Mouse (Mus musculus): ENCODE results near the gene Cabp2. TPM values are rescaled to one million over a fixed set of nuclear protein-coding genes. Genes with fewer than 3 reads are reported as not detected.
"Not testable (repeated sequence)": the region's sequence is repeated elsewhere in the genome, so short reads cannot be mapped to it uniquely, and the experiment has no call there.

Gene Cabp2
- polyA plus RNA-seq, 1 experiment from 2014 or later, result not detected

GRCm38 (mm10) chr19:4068242-4068641 lies 13.1 kb upstream of the Cabp2 start:
- not testable (repeated sequence) for ATAC-seq (replicated peaks; ENCODE audit: insufficient number of reproducible peaks, low FRiP score, low TSS enrichment); H3K36me3 ChIP-seq (ENCODE audit: control insufficient read depth, insufficient read depth, low read length); H3K9ac ChIP-seq (ENCODE audit: low read depth, low read length); H3K4me1 ChIP-seq (ENCODE audit: control insufficient read depth, insufficient read depth, low read length); H3K4me2 ChIP-seq; H3K27ac ChIP-seq (ENCODE audit: low read depth, low read length); H3K4me3 ChIP-seq (ENCODE audit: low read depth, low read length); H3K9me3 ChIP-seq (replicated peaks; ENCODE audit: control insufficient read depth, low read length); H3K27me3 ChIP-seq (ENCODE audit: control insufficient read depth, insufficient read depth, low read length)
- 85% methylated on average over 2 of the region's 2 CpGs for WGBS (ENCODE audit: insufficient replicate concordance)

- WGBS (ENCODE audit: insufficient replicate concordance), result 68% methylated on average over 15 of the region's 15 CpGs
- no peak overlapping the region for H3K4me3 ChIP-seq (ENCODE audit: low read depth, low read length)
- no peak overlapping the region for H3K27ac ChIP-seq (ENCODE audit: low read depth, low read length)
- H3K27me3 ChIP-seq (ENCODE audit: control insufficient read depth, insufficient read depth, low read length), result no peaks in the 10 kb centered on the region
- no peaks in the 10 kb centered on the region for H3K36me3 ChIP-seq (ENCODE audit: control insufficient read depth, insufficient read depth, low read length)
- H3K4me2 ChIP-seq, result no peak overlapping the region
- no peaks in the 10 kb centered on the region for H3K9me3 ChIP-seq (replicated peaks; ENCODE audit: control insufficient read depth, low read length)
- no peaks in the 10 kb centered on the region for H3K4me1 ChIP-seq (ENCODE audit: control insufficient read depth, insufficient read depth, low read length)
- no peak overlapping the region for H3K9ac ChIP-seq (ENCODE audit: low read depth, low read length)
- no peak for ATAC-seq (replicated peaks; ENCODE audit: insufficient number of reproducible peaks, low FRiP score, low TSS enrichment)
These were observed 12.5 kb upstream of the Cabp2 start for GRCm38 (mm10) chr19:4068717-4069410.

- Histone ChIP-seq H3K9me3 (replicated peaks; ENCODE audit: control insufficient read depth, low read length) (no peaks in the 10 kb centered on the region), H3K27ac (ENCODE audit: low read depth, low read length) (no peak overlapping the region), H3K4me3 (ENCODE audit: low read depth, low read length) (no peak overlapping the region), H3K4me2 (no peak overlapping the region), H3K36me3 (ENCODE audit: control insufficient read depth, insufficient read depth, low read length) (no peaks in the 10 kb centered on the region), H3K4me1 (ENCODE audit: control insufficient read depth, insufficient read depth, low read length) (no peaks in the 10 kb centered on the region), H3K27me3 (ENCODE audit: control insufficient read depth, insufficient read depth, low read length) (no peaks in the 10 kb centered on the region), H3K9ac (ENCODE audit: low read depth, low read length) (no peak overlapping the region)
- WGBS (ENCODE audit: insufficient replicate concordance), result 71% methylated on average over 15 of the region's 15 CpGs
- ATAC-seq (replicated peaks; ENCODE audit: insufficient number of reproducible peaks, low FRiP score, low TSS enrichment), result no peak
These were observed 11.1 kb upstream of the Cabp2 start for GRCm38 (mm10) chr19:4070311-4070710.

GRCm38 (mm10) chr19:4070756-4071155 lies 10.6 kb upstream of the Cabp2 start:
- Histone ChIP-seq H3K9ac (ENCODE audit: low read depth, low read length) (no peak overlapping the region), H3K4me3 (ENCODE audit: low read depth, low read length) (no peak overlapping the region), H3K36me3 (ENCODE audit: control insufficient read depth, insufficient read depth, low read length) (no peaks in the 10 kb centered on the region), H3K4me1 (ENCODE audit: control insufficient read depth, insufficient read depth, low read length) (no peaks in the 10 kb centered on the region), H3K4me2 (no peak overlapping the region), H3K27me3 (ENCODE audit: control insufficient read depth, insufficient read depth, low read length) (no peaks in the 10 kb centered on the region), H3K9me3 (replicated peaks; ENCODE audit: control insufficient read depth, low read length) (no peaks in the 10 kb centered on the region), H3K27ac (ENCODE audit: low read depth, low read length) (no peak overlapping the region)
- 74% methylated on average over 8 of the region's 8 CpGs for WGBS (ENCODE audit: insufficient replicate concordance)
- ATAC-seq (replicated peaks; ENCODE audit: insufficient number of reproducible peaks, low FRiP score, low TSS enrichment), result no peak

- ATAC-seq (replicated peaks; ENCODE audit: insufficient number of reproducible peaks, low FRiP score, low TSS enrichment), result no peak
- 89% methylated on average over 6 of the region's 6 CpGs for WGBS (ENCODE audit: insufficient replicate concordance)
- no peak overlapping the region for H3K9ac ChIP-seq (ENCODE audit: low read depth, low read length)
- no peak overlapping the region for H3K4me3 ChIP-seq (ENCODE audit: low read depth, low read length)
- H3K4me1 ChIP-seq (ENCODE audit: control insufficient read depth, insufficient read depth, low read length), result no peaks in the 10 kb centered on the region
- H3K9me3 ChIP-seq (replicated peaks; ENCODE audit: control insufficient read depth, low read length), result no peaks in the 10 kb centered on the region
- H3K27ac ChIP-seq (ENCODE audit: low read depth, low read length), result no peak overlapping the region
- no peaks in the 10 kb centered on the region for H3K27me3 ChIP-seq (ENCODE audit: control insufficient read depth, insufficient read depth, low read length)
- H3K4me2 ChIP-seq, result no peak overlapping the region
- no peaks in the 10 kb centered on the region for H3K36me3 ChIP-seq (ENCODE audit: control insufficient read depth, insufficient read depth, low read length)
These were observed 10.0 kb upstream of the Cabp2 start for GRCm38 (mm10) chr19:4071406-4071805.

- H3K36me3 ChIP-seq (ENCODE audit: control insufficient read depth, insufficient read depth, low read length), result no peaks in the 10 kb centered on the region
- H3K9ac ChIP-seq (ENCODE audit: low read depth, low read length), result no peak overlapping the region
- H3K9me3 ChIP-seq (replicated peaks; ENCODE audit: control insufficient read depth, low read length), result no peaks in the 10 kb centered on the region
- no peaks in the 10 kb centered on the region for H3K27me3 ChIP-seq (ENCODE audit: control insufficient read depth, insufficient read depth, low read length)
- H3K27ac ChIP-seq (ENCODE audit: low read depth, low read length), result no peak overlapping the region
- no peaks in the 10 kb centered on the region for H3K4me1 ChIP-seq (ENCODE audit: control insufficient read depth, insufficient read depth, low read length)
- no peak overlapping the region for H3K4me3 ChIP-seq (ENCODE audit: low read depth, low read length)
- ATAC-seq (replicated peaks; ENCODE audit: insufficient number of reproducible peaks, low FRiP score, low TSS enrichment), result no peak
- H3K4me2 ChIP-seq, result no peak overlapping the region
- WGBS (ENCODE audit: insufficient replicate concordance), result 82% methylated on average over 6 of the region's 6 CpGs
These were observed 8.5 kb upstream of the Cabp2 start for GRCm38 (mm10) chr19:4072706-4073424.

- ATAC-seq (replicated peaks; ENCODE audit: insufficient number of reproducible peaks, low FRiP score, low TSS enrichment), result no peak
- Histone ChIP-seq H3K4me3 (ENCODE audit: low read depth, low read length) (no peak overlapping the region), H3K9me3 (replicated peaks; ENCODE audit: control insufficient read depth, low read length) (no peaks in the 10 kb centered on the region), H3K36me3 (ENCODE audit: control insufficient read depth, insufficient read depth, low read length) (no peaks in the 10 kb centered on the region), H3K4me1 (ENCODE audit: control insufficient read depth, insufficient read depth, low read length) (no peaks in the 10 kb centered on the region), H3K27ac (ENCODE audit: low read depth, low read length) (no peak overlapping the region), H3K27me3 (ENCODE audit: control insufficient read depth, insufficient read depth, low read length) (no peaks in the 10 kb centered on the region), H3K4me2 (no peak overlapping the region), H3K9ac (ENCODE audit: low read depth, low read length) (no peak overlapping the region)
- WGBS (ENCODE audit: insufficient replicate concordance), result 81% methylated on average over 1 of the region's 1 CpGs
These were observed 5.8 kb upstream of the Cabp2 start for GRCm38 (mm10) chr19:4075531-4075930.

- Histone ChIP-seq H3K27ac (ENCODE audit: low read depth, low read length) (no peak overlapping the region), H3K9ac (ENCODE audit: low read depth, low read length) (no peak overlapping the region), H3K4me2 (no peak overlapping the region), H3K27me3 (ENCODE audit: control insufficient read depth, insufficient read depth, low read length) (peaks cover 9% of the 10 kb centered on the region; the same call in 1 of the 2 replicates), H3K9me3 (replicated peaks; ENCODE audit: control insufficient read depth, low read length) (no peaks in the 10 kb centered on the region), H3K4me3 (ENCODE audit: low read depth, low read length) (no peak overlapping the region), H3K36me3 (ENCODE audit: control insufficient read depth, insufficient read depth, low read length) (no peaks in the 10 kb centered on the region), H3K4me1 (ENCODE audit: control insufficient read depth, insufficient read depth, low read length) (no peaks in the 10 kb centered on the region)
- WGBS (ENCODE audit: insufficient replicate concordance), result 79% methylated on average over 1 of the region's 1 CpGs
- ATAC-seq (replicated peaks; ENCODE audit: insufficient number of reproducible peaks, low FRiP score, low TSS enrichment), result no peak
These were observed 1.8 kb upstream of the Cabp2 start for GRCm38 (mm10) chr19:4079594-4079993.
